Mouse (Mus musculus) midbrain, embryonic 11.5 days (tissue): Measurements from ENCODE around the gene Afap1. TPM values are rescaled to one million over a fixed set of nuclear protein-coding genes. Genes with fewer than 3 reads are reported as not detected.
A peak's percentile ranks its signal among the peaks of the same experiment; 100 is the strongest.

Experiments
- ATAC-seq: fragments of 200-750 bp; cut with Nextera tagmentation; 2 replicates; pipeline ENCODE4 v1.8.0; 2017; ENCODE audit warnings: moderate TSS enrichment, moderate library complexity; ENCODE audit not compliant: low FRiP score
- DNase-seq: peaks from one replicate; pipeline ENCODE4 v3.0.0; 2015; ENCODE audit warnings: low spot score; ENCODE audit errors: missing footprints
- H3K27ac ChIP-seq: fragments of 300-500 bp; sonication (generic); 2 replicates; pipeline ENCODE4 v1.5.1; 2014; ENCODE audit warnings: low read depth, low read length
- H3K27me3 ChIP-seq: fragments of 300-500 bp; sonication (generic); 2 replicates; pipeline ENCODE4 v1.6.1; 2014; ENCODE audit warnings: mild to moderate bottlenecking, low read length, moderate library complexity, mixed read lengths; ENCODE audit not compliant: control insufficient read depth, insufficient read depth
- H3K36me3 ChIP-seq: fragments of 300-500 bp; sonication (generic); 2 replicates; pipeline ENCODE4 v1.6.1; 2014; ENCODE audit warnings: mild to moderate bottlenecking, low read length, moderate library complexity, mixed read lengths; ENCODE audit not compliant: control insufficient read depth, insufficient read depth
- H3K4me1 ChIP-seq: fragments of 300-500 bp; sonication (generic); 2 replicates; pipeline ENCODE4 v1.6.1; 2014; ENCODE audit warnings: low read length; ENCODE audit not compliant: control insufficient read depth, insufficient read depth
- H3K4me2 ChIP-seq: fragments of 300-500 bp; sonication (generic); 2 replicates; pipeline ENCODE4 v1.6.1; 2014; ENCODE audit warnings: mild to moderate bottlenecking, moderate library complexity
- H3K4me3 ChIP-seq: fragments of 300-500 bp; sonication (generic); 2 replicates; pipeline ENCODE4 v1.5.1; 2014; ENCODE audit warnings: low read depth, low read length
- H3K9ac ChIP-seq: fragments of 300-500 bp; sonication (generic); 2 replicates; pipeline ENCODE4 v1.6.1; 2014; ENCODE audit warnings: low read length
- H3K9me3 ChIP-seq: fragments of 300-500 bp; sonication (generic); 2 replicates; pipeline ENCODE4 v1.6.1; 2016; ENCODE audit warnings: low read length; ENCODE audit not compliant: control insufficient read depth
- WGBS: fragments of 180-500 bp; shearing (Covaris S2); extraction: QIAGEN DNeasy Blood & Tissue Kit; methylation state at CpG from one replicate; pipeline ENCODE4 v1.1.7; 2014; 5-methylcytosine and 5-hydroxymethylcytosine counted together
- polyA plus RNA-seq: library from polyadenylated mRNA; unstranded; fragments of >200 nt; fragmentation: Nextera tagmentation; extraction: Ambion mirVana; gene quantifications from 2 replicates; pipeline ENCODE4 v1.2.1, GENCODE M21; 2014

Gene Afap1
- polyA plus RNA-seq, 1 experiment from 2014 or later = 36.1 TPM

- H3K4me1 ChIP-seq = peaks cover 5% of the 10 kb centered on the region
- no peaks in the 10 kb centered on the region for H3K36me3 ChIP-seq
- H3K27ac ChIP-seq = no peak overlapping the region
- no peaks in the 10 kb centered on the region for H3K27me3 ChIP-seq
- no peak overlapping the region for H3K4me3 ChIP-seq
- ATAC-seq = no peak
- no peak for DNase-seq
- H3K9me3 ChIP-seq = no peaks in the 10 kb centered on the region
- no peak overlapping the region for H3K9ac ChIP-seq
- no peak overlapping the region for H3K4me2 ChIP-seq
- WGBS = 89% methylated on average over 5 of the region's 5 CpGs
Observed at GRCm38 (mm10) chr5:35876236-35876635, 16.9 kb upstream of the Afap1 start.

DNA sequence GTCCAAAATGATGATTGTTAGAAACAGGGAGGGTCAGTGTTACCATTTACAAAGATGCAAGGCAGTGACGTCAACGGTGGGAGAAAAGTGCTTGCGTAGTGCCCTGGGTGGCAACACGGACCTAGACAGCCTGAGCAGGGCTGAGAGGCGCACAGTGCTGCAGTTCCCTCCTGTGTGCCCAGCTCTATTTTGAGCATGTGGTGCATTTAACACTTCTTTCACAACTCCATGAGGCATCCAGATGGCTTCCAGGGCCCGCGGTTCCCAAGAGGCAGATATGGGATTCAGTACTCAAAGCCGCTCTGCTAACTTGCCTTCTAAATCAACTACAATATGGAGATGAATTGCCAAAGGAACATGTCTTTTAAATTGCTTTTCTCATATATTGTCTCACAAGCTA, 13.9 kb upstream of the Afap1 start:
- H3K27ac ChIP-seq = no peak overlapping the region
- WGBS = 89% methylated on average over 8 of the region's 8 CpGs
- no peak overlapping the region for H3K9ac ChIP-seq
- no peaks in the 10 kb centered on the region for H3K27me3 ChIP-seq
- DNase-seq = no peak
- no peak overlapping the region for H3K4me3 ChIP-seq
- no peaks in the 10 kb centered on the region for H3K9me3 ChIP-seq
- no peaks in the 10 kb centered on the region for H3K36me3 ChIP-seq
- no peaks in the 10 kb centered on the region for H3K4me1 ChIP-seq
- H3K4me2 ChIP-seq = no peak overlapping the region
- ATAC-seq = no peak

GRCm38 (mm10) chr5:35882391-35882790, 10.7 kb upstream of the Afap1 start:
- Histone ChIP-seq H3K27me3 (no peaks in the 10 kb centered on the region), H3K4me3 (no peak overlapping the region), H3K9me3 (no peaks in the 10 kb centered on the region), H3K4me2 (no peak overlapping the region), H3K4me1 (no peaks in the 10 kb centered on the region), H3K36me3 (no peaks in the 10 kb centered on the region), H3K27ac (no peak overlapping the region), H3K9ac (no peak overlapping the region)
- no peak for DNase-seq
- 59% methylated on average over 9 of the region's 9 CpGs for WGBS
- ATAC-seq = no peak

GRCm38 (mm10) chr5:35884262-35884661, 8.9 kb upstream of the Afap1 start:
- WGBS = 49% methylated on average over 11 of the region's 11 CpGs
- H3K4me1 ChIP-seq = no peaks in the 10 kb centered on the region

GRCm38 (mm10) chr5:35884689-35885088, 8.4 kb upstream of the Afap1 start:
- ATAC-seq (no peak), DNase-seq (no peak)
- Histone ChIP-seq H3K36me3 (no peaks in the 10 kb centered on the region), H3K9me3 (no peaks in the 10 kb centered on the region), H3K9ac (no peak overlapping the region), H3K4me3 (no peak overlapping the region), H3K4me2 (no peak overlapping the region), H3K27ac (no peak overlapping the region), H3K27me3 (no peaks in the 10 kb centered on the region), H3K4me1 (no peaks in the 10 kb centered on the region)
- WGBS = 89% methylated on average over 5 of the region's 5 CpGs

More at GRCm38 (mm10) chr5:35884262-35884661, 8.9 kb upstream of the Afap1 start:
- Histone ChIP-seq H3K4me3 (no peak overlapping the region), H3K9ac (no peak overlapping the region), H3K27ac (no peak overlapping the region), H3K4me2 (no peak overlapping the region), H3K9me3 (no peaks in the 10 kb centered on the region), H3K36me3 (no peaks in the 10 kb centered on the region), H3K27me3 (no peaks in the 10 kb centered on the region)
- DNase-seq (peak; percentile 93), ATAC-seq (no peak)

DNA sequence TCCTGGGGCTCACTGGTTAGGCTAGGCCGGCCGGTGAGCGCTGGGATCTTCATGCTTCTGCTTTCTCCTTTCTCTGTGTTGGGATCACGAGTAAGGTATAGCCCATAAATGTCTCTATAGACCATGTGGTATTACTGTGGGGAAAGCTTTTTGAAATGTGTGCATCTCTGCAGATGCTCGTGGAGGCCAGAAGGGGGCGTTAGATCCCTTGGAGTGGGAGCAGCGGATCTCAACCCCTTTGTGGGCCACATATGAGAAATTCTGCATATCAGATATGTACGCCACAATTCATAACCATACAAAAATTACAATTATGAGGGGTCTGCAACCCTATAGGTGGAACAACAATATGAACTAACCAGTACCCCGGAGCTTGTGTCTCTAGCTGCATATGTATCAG, 4.2 kb upstream of the Afap1 start:
- H3K9me3 ChIP-seq = no peaks in the 10 kb centered on the region
- H3K4me3 ChIP-seq = no peak overlapping the region
- DNase-seq (no peak), ATAC-seq (no peak)
- H3K36me3 ChIP-seq = no peaks in the 10 kb centered on the region
- no peak overlapping the region for H3K9ac ChIP-seq
- WGBS = 53% methylated on average over 9 of the region's 9 CpGs
- H3K27ac ChIP-seq = no peak overlapping the region
- H3K27me3 ChIP-seq = peaks cover 4% of the 10 kb centered on the region; the same call in 1 of the 2 replicates
- no peaks in the 10 kb centered on the region for H3K4me1 ChIP-seq
- H3K4me2 ChIP-seq = no peak overlapping the region

DNA sequence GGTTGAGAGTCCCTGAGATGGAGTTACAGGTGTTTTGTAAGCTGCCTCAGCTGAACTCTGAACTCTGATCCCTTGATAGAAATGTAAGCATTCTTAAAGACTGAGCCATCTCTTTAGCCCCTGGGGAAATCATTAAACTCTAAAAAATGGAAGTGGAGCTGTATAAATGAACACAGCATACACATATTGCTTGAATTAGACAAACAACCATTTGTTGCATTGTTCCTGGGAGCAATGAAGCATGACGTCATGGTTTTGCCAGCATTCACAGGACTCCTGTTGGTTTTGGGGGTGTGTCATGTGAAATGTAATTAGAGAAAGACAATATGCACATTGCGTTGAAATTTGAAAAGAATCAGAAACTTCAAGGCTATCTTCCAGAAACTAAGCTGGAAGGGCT, 3.5 kb upstream of the Afap1 start:
- Histone ChIP-seq H3K27ac (no peak overlapping the region), H3K4me1 (peaks cover 6% of the 10 kb centered on the region), H3K9ac (no peak overlapping the region), H3K27me3 (peaks cover 4% of the 10 kb centered on the region; the same call in 1 of the 2 replicates), H3K4me3 (no peak overlapping the region), H3K36me3 (no peaks in the 10 kb centered on the region), H3K9me3 (no peaks in the 10 kb centered on the region), H3K4me2 (no peak overlapping the region)
- WGBS = 55% methylated on average over 2 of the region's 2 CpGs
- DNase-seq = no peak
- no peak for ATAC-seq

- Histone ChIP-seq H3K9ac (no peak overlapping the region), H3K9me3 (no peaks in the 10 kb centered on the region), H3K4me3 (no peak overlapping the region), H3K4me2 (no peak overlapping the region), H3K27ac (no peak overlapping the region), H3K36me3 (no peaks in the 10 kb centered on the region), H3K27me3 (peaks cover 4% of the 10 kb centered on the region; the same call in 1 of the 2 replicates), H3K4me1 (peaks cover 13% of the 10 kb centered on the region)
- no peak for DNase-seq
- WGBS = 92% methylated on average over 13 of the region's 13 CpGs
- ATAC-seq = no peak
Observed at GRCm38 (mm10) chr5:35890985-35891730, 2.0 kb upstream of the Afap1 start.

- no peak for ATAC-seq
- Histone ChIP-seq H3K36me3 (no peaks in the 10 kb centered on the region), H3K4me1 (peaks cover 20% of the 10 kb centered on the region), H3K4me2 (no peak overlapping the region), H3K9me3 (no peaks in the 10 kb centered on the region), H3K27me3 (peaks cover 4% of the 10 kb centered on the region; the same call in 1 of the 2 replicates), H3K9ac (no peak overlapping the region), H3K27ac (no peak overlapping the region), H3K4me3 (no peak overlapping the region)
- no peak for DNase-seq
- WGBS = 86% methylated on average over 3 of the region's 3 CpGs
Observed at GRCm38 (mm10) chr5:35892363-35892762, 756 bp upstream of the Afap1 start.
